Mouse (Mus musculus): ENCODE results near the gene Nr2c2. TPM values are rescaled to one million over a fixed set of nuclear protein-coding genes. Genes with fewer than 3 reads are reported as not detected.

Gene Nr2c2
- total RNA-seq, 2 experiments from 2014 or later: 36.0 to 44.6 TPM

DNA sequence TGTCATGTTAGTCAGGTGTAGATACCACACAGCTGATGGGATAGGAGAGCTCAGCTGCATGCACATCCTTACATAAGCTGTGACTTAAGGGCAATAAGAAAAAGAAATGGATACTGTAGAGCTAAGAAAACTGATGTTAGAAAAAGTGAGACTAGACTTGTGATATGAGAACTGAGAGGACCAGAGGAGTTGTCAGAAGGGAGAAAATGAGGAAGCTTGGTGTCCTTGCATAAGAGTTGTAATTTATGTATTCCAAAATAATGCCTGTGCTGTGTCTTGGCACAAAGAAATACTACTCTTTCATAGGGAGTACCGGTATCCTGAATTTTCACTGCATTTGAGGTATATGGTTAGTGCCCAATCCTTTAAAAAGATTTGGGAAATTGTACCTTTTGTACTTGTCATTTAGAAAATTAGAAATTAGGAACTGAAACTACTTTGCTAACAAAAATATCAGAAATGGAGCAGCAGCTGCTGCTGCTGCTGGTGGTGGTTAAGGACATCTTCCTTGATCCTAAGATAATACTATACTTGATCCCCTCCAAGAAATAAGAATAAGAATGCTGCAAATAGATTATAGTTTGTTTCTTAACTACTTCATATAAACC, 35.8 kb downstream of the Nr2c2 start:
- no peak for DNase-seq

DNA sequence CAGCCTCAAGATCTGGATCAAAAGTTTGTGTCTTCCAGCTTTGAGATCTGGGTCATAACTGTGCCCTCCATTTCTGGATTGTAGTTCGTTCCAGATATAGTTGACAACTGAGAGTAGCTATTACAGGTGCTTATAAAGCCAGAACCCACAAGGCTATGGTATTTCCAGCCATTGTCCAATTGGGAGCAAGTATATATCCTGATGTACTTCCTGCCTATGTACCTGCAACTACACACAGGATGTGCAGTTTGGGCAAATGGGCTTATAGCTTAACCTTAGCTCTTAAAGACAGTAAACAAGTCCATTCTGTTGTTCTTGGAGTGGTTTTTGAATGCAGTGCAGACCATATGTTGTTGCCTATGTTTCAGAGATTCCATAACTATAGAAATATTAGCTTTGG, 40.3 kb downstream of the Nr2c2 start:
- DNase-seq: no peak

DNA sequence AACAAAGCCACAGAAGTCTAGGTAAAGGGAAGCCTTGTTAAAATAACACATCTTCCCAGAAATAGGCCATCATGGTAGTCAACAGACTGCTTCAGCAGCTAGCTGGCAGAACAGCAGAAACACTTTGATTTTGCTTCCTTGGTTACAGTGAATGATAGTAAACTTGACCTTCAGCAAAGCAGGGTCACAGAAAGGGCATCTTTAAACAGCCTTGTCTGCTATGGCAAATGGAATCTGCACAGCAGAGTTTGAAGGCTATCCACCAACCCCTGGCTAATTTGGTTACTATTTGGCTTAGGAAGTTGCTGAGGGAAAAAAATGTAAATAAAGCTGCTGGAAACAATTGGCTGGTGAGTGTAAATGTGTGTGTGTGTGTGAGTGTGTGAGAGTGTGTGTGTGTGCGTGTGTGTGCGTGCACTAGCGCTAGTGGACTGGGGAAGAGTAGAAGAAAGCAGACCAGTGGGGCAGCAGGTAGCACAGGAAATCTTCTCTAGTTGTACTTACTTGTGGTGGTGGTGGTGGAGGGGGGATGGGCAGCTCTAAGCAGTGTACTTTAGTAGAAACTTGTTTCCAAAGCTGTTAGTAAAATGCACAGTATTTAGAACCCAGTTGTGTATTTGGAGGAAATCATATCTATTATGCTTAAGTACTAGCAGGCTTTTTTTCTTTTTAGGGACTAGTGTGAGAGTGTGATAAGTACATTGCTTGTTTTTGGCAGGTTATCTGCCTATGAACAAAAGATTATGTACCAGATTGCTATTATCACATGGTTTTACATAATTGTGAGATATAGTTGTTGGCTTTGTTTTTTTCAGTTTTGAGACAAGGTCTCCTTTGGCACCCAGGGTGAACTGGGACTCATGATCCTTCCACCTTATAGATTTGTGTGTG, 41.1 kb downstream of the Nr2c2 start:
- peak; percentile 35 for DNase-seq

DNA sequence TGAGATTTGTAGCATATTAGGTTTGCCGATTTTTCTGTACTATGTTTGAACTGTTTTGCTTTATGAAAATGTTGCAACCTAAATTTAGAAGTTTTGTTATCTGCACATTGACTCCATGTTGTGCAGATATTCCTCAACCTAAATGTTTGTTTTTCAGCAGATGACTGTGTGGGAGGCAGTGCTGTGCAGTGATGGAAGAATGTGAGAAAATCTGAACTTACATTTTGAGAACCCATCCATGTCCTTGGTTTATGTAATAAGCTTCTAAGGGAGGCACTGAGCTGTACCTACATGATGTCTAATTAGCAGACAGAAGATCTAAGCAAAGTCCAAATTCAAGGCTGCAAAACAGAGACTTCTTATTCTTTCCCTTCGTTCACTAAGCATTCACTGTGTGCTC, 42.4 kb downstream of the Nr2c2 start:
- no peak for DNase-seq

DNA sequence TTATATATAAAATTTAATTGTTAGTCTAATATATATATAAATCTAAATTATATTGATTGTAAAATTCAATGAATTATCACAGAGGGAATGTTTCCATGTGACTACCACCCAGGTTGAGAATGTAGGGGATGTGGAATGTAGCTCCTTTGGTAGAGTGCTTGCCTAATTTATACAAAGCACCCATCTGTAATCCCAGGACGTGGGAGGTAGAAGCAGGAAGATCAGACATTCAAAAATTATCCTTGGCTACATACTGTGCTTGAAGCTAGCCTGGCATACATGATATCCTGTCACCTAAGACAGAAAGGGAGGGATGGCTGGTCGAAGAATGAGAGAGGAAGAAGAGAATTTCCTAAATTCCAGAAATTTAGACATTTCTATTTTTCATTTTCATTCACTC, 45.2 kb downstream of the Nr2c2 start:
- no peak for DNase-seq

DNA sequence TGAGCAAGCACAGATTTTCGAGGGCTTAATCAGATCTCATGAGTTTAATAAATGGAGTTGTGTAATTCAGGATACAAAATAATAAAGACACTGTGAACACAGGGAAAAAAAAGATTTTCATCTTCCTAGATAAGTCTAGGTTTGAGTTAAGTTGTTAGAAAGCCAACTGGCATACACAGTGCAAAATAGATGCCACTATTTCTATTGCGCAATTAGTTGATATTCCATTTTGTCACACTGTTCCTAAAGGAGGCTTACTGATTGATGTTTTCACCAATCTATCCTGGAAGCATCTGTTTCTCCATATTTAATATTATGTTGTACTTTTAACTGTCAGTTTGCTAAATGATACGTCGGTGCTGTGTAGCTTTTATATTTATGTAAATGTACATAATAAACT, 54.7 kb downstream of the Nr2c2 start:
- no peak for DNase-seq

DNA sequence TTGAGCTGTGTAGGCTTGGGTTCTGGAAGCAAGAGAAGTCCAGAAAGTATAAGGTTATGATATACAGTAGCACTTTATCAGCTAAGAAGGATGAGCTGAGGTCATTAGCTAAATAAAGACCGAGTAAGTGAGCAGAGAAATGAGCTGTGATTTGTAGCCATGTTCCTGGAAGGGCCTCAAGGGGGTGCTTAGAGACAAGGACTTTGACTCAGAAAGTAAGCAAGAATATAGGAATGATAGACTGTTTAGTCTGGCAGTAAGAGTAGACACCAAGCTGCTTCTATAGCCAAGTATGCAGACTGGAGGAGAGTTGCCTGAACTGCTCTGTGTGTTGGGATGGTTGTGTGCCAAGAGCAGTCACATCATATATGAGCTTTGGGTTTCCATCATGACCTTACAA, 62.6 kb downstream of the Nr2c2 start:
- no peak for DNase-seq

DNA sequence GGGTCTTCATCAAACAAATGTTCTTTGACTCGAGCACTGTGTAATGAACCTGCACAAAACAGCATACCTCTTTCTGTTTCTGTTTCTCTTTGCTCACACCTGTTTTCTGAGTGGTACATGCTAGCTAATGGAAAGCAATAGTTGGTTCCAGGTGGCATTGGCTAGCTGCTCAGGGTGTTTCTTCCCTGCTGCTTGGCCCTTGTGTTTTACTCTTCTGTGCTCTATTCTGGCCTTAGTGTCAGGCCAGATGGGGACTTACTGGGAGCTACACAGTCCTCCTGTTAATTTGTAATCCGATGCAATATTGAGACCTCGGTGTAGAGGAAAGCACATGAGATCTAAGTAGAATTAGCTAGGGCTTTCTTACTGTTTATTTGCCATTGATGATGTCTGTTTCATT, 67.6 kb downstream of the Nr2c2 start:
- DNase-seq: no peak

DNA sequence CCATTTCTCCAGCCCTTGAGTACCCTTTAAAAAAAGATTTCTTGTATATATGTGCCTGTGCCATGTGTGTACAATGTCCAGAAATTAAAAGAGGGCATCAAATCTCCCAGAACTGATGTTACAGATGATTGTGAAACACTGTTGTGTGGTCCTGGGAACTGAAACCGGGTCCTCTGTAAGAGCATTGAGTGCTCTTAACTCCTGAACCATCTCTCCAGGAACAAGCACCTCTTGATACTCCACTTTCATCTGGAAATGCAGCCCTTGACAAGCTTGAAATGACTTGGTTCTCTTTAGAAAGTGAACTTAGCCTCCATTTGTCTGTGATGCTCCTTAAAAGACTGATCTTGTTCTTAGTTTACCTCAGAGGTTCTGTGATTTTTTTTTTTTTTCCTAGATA, 71.5 kb downstream of the Nr2c2 start:
- DNase-seq: no peak

DNA sequence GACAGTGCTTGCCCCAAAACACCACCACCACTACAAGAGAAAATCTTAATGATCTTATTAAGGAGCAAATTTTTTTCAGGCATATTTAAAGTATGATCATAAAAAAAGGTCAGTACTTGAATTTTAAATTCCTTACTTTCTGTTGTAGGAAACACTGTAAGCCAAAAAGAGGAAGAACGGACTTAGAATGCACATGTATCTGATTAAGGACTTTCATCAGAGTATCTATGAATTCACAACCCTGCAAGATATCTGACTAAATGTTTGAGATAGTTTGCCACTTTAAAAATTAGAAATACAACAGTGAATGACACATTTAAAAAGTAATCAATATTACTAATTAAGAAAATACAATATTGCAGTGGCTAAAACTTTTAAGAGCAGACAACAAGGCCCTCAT, 85.3 kb downstream of the Nr2c2 start:
- DNase-seq: no peak

DNA sequence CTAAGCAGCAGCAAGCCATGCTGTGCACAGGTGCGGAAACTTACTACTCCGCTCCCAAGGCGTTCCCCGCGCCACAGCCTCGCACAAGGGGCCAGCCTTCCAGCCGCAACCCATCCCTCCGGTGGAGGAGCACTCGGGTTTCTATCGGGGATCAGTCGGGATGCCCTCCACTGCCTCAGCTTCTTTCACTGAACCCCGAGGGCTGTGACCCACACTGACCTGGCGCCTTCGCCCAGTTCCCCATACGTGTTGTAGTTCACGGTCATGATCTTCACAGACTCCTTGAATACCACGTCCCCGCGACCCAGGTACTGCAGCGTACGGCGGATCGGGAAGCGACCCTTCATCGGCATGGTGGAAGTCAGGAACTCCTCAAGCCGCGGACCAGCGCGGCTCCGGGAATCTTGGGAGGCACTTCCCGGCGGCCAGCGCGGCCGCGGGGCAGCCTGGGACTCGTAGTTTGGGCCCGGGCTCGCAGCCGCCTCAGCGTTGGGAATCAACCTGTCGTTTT, 92.5 kb downstream of the Nr2c2 start, which contains the start of gene Mrps25:
Gene Mrps25, minus strand, starts transcription at position 413 of the 511 bp plus-strand sequence.
- DNase-seq: peak; percentile 89

DNA sequence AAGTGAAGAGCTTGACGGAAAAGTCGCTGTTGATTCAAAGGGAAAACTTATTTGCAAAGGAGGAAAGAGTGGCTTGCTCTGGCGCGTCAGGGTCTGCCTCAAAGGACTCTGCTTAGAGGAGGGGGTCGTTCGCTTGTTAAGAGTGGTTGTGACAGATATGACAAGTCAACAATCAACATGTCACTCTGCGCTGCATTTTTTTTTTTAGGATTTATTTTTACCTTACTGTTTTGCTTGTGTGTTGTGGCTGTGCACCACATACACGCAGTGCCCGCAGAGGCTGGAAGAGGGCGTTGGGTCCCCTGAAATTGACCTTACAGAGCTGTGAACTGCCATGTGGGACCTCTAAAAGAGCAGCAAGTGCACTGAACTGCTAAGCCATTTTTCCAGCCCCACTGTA, 93.0 kb downstream of the Nr2c2 start:
- DNase-seq: no peak

DNA sequence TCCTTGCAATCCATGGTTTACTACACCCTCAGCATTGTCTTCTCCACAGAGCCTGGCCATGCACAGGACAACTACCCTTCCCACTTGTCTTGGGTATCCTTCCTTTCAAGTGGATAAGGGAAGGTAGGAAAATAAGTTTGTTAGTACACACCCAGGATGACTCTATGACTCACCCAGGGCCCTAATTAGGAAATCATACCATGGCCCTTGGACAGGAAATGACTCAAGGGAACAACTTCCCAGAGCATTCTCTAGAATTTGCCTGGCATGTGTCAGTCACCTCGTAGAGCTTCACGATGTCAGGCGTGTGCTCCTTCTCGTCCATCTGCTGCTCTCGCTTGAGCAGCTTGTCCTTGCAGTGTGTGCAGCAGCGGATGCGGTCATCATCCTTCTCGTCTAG, 108.2 kb downstream of the Nr2c2 start:
- DNase-seq: no peak

DNA sequence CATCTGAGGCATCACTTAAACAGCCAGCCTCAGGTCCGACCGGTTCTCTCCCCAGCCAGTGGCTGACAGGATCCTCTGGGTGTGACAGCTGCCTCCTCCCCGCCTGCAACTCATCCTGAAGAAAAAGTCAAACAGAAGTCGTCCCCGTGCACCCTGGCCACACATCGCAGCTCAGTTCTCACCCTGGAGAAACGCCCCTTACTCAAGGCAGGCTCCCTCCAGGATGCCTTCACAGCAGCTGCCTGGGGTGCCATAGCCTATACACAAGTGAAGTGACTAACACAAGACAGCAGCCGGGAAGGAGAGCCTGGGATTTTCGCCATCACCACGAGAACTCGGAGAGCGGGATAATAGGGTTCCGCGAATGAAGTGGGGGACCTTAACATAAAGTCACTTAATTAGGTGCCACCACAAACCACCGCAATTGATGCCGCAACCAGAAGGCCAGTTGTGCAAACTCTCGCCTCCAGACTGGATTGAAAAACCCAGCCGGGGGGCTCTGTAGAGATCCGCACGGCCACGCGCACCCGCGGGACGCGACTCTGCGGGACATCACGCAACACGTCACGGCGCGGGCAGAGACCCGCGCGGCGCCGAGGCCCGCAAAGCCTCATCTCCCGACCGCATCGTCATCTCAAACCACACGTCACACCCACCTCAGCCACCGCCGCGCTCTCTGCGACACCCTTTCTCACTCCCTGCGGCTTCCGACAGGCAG, 123.0 kb downstream of the Nr2c2 start:
- DNase-seq: peak; percentile 29

DNA sequence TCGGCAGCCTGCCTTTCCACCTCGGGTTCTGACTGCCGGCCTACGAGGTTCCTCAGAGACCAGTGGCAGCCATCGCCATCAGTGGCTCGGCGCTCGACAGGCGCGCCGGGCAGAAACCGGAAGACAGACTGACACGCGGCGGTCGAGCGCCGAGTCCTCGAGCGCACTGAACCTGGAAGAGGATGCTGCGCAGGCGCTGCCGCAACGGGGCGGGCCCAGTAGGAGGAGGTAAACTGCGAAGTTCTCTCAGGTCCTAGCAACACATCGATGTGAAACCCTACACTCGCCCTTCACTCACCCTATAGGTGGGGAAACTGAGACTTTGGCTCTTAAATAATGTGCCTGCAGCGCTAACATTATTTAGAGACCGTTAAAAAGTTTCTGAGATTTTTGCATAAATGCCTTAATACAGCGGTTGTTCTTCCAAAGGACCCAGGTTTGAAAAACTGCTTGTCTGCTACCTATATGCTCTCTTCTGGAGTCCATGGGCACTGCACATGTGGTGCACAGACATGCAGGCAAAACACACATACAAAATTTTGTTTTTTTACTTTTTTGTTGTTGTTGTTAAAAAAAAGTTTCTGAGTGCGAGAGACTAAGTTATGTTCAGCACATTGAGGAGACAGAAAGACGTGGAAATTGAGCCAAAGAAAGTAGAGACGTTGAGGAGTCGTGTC, 123.7 kb downstream of the Nr2c2 start, which contains the start of gene Rbsn:
Gene Rbsn, minus strand, starts transcription at position 153 of the 677 bp plus-strand sequence.
- peak; percentile 95 for DNase-seq

DNA sequence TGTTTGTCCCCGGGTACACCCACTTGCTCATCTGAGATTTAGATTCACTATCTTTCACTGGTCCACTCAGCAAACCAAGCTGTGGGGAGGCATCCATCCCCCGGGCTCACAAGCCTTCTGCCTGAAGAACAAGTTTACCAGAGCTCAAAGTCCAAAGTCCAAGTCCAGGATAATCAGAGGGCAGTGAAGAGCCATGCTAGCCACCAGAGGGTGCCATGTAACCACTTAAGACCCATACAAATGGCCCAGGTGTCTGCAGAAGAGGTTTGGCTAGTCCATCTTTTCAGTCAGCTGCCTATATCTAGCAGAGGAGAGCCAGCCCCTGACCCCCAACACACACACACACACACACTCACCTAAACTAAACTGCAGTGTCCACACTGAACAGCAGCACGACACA, 128.3 kb downstream of the Nr2c2 start:
- DNase-seq: peak; percentile 64

DNA sequence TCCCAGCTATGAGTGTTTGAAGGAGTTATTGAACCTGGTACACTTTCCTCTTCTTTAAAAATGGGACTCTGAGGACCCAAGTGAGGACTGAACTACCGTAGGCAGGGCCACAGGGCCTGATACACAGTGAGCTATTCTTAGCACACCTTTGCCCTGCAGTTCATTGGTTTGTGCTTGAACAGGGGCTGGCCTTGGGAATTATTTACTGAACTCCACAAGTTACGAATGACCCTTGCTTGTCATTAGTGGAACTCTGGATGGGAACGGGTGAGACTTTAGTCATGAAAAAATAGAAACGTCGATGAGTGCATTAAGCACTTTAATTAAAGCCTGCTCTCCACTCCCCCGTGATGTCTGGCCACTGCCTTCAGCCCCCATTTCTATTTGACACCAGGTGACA, 130.4 kb downstream of the Nr2c2 start:
- no peak for DNase-seq

DNA sequence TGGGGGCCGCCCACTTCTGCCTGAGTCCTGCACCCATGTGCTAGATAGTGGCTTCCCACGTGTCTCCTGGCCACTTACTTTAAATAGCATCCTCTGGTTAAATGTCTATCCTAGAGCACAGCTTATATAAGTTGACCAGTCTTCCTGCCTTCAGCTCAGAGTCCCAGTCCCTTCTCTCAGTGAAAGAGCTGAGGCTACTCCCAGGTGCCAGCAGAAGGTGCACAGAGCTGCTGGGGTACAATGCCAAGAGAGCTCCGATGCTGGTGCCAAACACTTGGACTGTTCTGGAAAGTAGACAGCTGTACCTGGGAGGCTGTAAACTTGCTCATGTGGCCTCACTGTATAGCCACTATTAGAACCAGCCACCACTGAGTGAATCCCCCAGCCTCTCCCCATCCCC, 130.8 kb downstream of the Nr2c2 start:
- no peak for DNase-seq

Data from adrenal gland, postnatal 10 days (tissue).